Mouse (Mus musculus) fibroblast of lung, adult 2 months (primary cell): ENCODE measurements at regions not wholly inside any gene's neighbourhood (a gene's known extent, or its start where the extent isn't known, plus 50 kb on each side); places are given as distances from the start of the nearest gene placed in this dataset.
A peak's percentile ranks its signal among the peaks of the same experiment; 100 is the strongest.

ENCODE experiments used
- DNase-seq: peaks from one replicate; pipeline ENCODE4 v3.0.0-alpha.2; 2011; ENCODE audit warnings: low read depth

DNA sequence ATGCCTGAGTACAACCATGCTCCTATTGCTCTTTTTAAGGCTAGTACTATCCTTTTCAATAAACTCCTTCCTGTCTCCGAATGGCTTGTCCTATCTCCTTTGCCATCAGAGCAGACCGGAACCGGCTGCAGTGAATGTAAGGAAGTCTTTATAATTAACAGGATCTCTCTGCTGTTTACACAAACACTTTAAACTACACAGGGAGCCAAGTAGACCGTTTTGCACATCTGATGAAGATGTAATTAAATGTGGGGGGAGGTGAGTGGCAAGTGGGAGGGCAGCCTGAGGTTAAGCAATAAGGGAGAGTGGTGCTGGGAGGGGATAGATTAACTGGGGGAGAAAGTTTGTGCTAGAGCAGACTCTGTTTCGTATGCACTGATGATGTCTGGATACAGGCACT is 561.9 kb downstream of the Dhx35 start:
- DNase-seq = no peak

DNA sequence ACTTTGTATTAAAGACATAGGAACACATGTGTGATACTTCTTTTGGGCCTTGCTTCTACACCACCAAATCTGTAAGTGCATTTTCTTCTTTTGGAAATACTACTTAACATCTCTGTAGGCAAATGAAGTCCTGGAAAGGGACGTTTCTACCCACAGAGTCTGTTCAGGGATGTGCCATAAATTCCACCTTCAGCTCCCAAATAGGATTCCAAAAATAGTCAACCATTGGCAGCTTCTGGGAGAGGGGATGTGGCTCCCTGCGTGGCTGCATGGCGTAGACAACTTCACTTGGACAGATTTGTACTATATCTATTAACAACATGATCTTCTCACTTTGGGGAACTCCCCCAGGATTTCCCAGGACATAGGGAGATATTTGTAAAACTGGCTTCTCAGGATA is 566.8 kb downstream of the Dhx35 start:
- DNase-seq = no peak

DNA sequence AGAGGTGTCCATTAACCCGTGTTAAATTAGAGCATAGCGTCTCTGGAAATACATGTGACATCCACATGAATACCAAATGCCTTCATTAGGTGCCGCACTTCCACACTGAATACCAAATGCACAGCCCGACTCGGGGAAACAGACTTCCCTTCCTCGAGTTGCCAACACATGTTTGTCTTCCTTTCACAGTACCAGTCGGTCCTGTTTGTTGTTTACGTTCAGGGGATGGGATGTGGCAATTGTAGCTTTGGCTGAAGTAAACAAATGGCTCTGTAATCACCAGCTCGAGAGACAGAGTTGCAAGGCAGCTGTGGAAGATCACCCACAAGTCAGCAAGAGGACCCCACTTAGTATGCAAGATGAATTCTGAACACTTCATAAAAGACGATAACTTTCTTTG is 598.3 kb downstream of the Dhx35 start:
- DNase-seq = no peak

DNA sequence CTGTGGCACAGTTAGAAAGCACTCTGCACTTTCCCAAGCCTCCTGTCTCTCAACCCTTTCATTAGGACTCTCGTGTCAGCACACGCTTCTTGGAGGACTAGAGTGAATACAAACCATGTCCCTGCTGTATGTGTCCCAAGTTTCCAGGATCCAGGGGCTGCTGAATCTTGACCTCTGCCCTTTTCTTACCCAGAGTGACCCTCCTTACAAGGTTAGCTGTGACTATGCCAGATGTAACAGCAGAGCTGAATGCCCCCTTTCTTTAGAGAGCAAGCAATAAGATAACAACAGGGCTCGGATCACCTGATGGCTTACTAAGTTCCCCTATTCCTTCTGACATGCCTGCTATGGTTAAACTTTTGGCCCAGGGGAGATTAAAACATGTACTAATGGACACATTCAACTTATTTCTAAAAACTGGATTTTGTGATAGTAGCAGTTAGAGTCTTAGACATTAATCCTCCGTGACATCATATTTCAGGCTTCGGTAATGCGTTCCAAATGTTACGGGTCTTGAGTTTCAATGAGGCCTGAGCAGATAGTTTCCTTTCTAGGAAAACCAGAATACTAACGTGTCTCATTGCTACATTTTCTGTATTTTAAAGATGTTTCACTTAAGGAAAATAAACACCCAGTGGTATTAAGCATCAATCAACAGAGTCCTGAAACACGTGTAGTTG is 607.0 kb downstream of the Dhx35 start:
- no peak for DNase-seq

DNA sequence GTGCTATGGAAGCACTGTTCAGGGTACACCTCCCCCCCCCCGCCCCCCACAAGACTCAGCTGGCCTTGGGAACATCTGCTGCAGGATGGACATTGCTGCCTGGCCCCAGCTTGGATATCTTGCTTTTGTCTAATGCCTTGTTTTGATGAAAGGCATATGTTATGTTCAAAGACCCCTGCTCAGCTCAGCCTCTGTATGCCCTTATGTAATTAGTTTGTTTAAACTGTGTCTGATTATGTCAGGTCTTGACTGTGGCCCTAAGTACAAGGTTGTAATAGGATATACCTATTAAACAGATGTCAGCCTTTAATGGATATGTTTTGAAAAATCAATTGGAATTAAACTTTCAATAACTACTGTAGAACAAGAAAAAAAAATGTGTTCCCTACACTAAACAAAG is 610.3 kb downstream of the Dhx35 start:
- no peak for DNase-seq

DNA sequence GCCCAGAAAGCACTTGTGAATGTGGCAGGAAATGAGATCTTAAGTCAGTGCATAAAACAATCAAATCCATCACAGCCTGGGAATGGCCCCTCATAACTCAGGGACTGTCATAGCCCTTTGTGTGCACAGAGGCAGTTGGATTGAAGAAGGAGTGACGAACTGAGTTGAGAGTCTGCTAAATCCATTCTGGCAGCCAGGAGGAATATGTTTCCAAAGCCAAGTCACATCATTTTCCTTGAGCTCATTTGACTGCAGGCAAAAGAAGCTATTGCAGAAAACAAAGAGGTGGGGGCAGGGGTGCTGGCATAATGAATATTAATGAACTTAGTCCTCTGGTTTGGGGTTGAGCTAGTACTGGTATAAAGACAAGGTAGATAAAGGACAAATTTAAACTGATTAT is 620.0 kb downstream of the Dhx35 start:
- DNase-seq = no peak

DNA sequence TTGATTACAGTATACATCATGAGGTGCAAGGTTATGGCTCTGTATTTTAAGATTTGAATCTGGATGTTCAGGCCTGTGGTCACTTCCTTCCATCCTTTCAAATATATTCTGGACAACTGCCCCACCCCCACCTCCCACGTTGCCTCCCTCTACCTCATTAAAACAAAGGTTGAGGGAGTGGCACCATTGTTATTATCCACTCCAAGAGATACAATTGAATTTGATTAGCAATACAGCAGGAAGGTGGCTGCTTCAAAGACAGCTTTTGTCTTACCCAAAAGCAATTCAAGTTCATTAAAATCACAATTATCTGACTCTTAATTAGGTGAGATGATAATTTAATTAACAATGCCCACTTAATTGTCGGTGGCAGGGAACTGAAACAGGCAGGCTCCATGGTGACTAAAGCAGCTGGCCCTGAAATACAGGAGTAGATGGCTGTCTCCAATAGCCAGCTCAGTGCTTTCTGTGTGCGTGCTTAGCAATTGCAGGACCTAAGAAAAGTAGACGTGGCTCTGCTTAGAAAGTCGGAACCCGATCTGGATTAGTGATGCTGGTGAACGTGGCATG is 623.8 kb downstream of the Dhx35 start:
- DNase-seq = no peak

DNA sequence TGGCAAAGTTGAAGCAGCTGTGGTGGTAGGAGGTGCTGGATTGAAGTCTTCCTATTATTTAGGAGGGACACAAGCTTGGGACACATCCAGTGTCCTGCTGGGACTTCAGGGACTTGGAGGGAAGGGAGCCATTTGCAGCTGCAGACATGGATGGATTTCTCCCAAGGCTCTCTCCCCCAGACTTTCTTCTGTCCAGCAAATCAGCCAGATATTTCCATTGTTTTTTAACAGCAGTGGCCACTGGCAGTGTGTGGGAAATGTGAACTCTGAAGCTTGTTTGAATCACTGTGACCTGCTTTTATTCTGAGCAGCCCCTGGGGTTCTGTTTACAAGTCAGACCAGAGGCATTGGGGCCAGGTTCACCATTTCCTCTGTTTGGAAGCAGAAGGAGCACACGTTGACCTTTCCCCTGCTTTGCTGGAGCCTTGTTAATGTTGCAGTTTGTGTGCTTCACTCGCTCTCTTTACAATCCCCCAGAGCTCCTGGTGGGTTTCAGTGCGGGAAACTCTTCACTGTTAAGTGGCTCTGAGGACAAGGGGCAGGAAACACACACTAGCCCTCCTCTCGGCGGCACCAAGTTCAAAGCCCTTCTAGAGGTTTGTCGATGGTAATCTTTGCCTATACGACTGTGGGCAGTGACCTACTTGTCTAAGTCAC is 627.8 kb downstream of the Dhx35 start:
- no peak for DNase-seq

DNA sequence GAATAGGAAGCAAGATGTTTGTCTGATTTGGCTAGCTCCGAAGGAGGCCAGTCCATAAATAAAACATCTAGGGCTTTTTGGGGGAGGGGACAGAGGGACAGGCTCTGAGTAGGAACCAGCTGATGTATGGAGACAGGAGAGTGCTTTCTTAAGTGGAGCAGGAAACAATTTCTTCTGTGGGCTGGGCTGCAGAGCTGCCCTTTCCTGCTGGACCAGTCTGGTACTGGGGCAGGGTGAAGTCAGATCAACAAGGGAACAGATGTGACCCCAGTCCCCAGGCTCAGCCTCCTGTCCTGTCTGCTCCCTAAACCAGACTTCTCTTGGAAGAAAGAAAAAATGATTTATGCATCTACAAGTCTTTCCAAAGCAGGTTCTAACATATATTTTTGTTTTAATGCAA is 633.6 kb downstream of the Dhx35 start:
- DNase-seq = no peak

DNA sequence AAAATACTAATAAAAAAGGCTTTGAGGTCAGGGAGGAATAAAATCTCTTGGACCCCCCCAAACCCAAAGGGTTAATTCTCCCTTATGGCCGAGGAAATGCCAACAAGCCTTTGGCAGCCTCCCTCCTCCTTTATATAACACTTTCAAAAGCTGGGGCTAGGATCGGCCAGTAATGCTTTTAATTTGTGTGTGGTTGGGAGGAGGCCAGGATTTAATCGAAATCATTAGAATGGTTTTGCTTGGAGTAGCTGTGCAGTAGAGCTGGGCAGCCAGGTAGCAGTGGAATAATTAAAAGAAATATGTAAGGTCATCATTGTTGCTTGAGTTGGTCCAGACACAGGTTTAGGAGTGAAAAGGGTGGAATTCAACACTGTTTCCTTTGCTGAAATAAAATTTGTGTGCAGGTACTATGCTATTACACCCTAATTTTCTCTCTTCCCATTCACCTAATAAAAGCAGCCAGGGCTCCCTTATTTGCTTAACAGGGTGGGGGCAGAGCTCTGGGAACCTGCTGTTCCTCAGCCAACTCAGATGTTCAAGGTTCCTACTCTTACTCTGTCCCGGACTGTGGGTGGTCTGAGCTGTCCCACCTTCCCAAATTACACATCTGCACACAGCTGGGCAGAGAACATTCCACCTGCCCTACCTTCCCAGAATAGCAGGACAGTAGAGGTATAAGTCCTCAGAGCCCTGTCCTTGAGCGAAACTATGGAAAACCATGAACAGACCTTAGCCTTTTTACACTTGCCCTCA is 636.1 kb downstream of the Dhx35 start:
- DNase-seq = no peak

DNA sequence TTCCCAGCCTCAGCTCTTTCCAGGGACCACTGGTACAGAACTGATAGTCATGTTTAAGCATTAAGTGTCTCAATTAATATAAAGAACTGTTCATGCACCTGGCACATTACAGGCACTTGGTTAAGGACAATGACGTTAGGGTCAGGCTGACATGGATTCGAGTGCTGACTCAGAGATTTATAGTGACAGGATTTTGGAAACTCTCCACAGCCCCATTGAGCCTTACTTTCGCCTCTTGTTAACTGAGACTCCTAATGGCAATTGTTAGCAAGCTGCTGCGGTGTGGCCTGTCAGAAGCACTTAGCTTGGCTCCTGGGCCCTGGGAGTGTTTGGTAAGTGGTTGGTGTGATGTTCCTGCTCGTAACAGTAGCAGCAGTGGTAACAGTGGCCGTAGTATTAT is 644.4 kb downstream of the Dhx35 start:
- no peak for DNase-seq

DNA sequence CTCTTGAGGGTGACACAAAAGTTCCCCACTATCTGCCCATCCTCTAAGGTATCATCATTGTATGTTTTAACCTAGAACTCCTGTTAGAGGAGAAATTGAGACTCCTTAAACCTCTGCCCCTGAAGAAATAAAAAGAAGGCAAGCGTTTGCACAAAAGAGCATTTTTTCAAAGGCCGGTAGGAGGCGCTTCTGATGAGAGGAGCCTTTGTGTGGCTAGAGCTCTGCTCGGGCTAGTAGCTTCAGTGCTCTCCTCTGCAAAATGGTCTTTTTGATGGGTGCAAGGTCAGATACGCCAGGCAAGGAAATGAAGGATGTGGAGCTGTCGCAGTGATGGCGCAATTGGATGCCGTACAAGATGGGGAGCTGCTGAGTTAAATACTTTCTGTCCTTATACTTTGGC is 649.0 kb downstream of the Dhx35 start:
- DNase-seq = no peak

DNA sequence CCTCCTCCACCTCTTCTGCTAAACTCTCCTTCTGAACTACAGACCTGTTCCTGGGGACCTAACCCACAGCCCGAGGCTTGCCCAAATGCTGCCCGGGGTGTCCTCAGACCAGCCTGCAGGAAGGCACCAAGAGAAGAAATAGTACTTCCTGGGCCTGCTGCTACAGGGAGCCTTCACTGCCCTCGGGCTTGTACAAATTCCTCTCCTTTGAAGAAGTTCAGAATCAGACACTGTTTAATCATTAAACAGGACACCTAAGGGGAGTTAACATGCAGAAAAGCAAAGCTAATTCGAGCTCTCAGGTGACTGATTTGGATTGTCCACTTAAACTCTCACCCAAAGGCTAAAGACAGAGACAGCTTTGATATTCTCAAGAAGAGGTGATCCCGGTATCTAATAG is 651.8 kb downstream of the Dhx35 start:
- DNase-seq = no peak

DNA sequence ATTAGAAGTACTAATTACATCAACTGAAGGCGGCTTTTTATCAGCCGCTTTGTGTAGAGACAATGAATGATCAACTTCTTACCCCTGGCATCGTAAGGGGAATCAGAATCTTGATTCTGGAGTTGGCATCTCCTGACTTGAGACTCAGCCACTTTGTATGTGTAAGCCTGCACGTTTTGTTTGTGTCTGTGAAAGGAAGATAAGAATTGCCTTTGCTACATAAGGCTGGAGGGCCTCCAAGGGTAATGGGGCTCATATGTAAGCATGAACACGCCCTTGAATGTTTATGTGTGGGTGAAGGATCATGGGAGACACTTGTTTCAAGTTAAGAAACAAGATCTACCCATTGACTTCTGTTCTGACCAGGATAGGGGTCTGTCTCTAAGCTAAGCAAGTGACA is 652.3 kb downstream of the Dhx35 start:
- no peak for DNase-seq

DNA sequence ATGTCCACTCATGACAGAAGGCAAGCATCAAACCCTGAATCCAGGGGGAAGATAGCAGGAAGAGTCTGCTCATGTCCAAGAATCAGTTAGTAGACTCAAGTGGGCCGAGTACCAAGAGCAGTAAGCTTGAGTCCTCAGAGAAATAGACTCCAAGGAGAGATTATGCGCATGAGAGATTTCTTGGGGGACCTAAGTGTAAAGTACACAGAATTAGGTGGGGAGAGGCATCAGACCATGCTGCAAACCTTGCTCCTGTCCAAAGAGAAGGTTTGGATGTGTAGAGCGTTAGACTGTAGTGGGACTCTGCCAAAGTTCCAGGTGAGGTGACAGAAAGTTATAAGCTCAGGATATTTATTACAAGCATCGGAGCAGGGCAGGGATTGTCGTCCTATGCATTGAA is 654.4 kb downstream of the Dhx35 start:
- no peak for DNase-seq

DNA sequence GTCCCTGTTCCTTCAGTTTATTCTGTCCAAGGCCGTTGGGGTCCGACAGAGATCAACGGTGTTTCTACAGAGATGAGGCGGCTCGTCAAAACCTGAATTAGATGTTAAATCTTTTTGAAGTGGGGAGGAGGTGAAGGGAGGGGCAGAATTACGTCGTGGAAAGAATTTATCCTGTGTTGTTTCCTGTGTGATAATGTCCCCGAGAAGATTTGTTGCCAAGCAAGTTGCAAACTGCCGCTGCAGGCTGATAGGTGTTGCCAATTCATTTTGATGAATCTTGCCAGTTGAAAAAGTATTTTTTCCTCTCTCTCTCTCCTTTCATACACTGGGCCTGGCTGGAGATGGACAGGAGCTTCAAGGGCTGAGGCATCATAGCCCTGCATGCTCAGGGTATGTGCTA is 656.8 kb downstream of the Dhx35 start:
- no peak for DNase-seq

DNA sequence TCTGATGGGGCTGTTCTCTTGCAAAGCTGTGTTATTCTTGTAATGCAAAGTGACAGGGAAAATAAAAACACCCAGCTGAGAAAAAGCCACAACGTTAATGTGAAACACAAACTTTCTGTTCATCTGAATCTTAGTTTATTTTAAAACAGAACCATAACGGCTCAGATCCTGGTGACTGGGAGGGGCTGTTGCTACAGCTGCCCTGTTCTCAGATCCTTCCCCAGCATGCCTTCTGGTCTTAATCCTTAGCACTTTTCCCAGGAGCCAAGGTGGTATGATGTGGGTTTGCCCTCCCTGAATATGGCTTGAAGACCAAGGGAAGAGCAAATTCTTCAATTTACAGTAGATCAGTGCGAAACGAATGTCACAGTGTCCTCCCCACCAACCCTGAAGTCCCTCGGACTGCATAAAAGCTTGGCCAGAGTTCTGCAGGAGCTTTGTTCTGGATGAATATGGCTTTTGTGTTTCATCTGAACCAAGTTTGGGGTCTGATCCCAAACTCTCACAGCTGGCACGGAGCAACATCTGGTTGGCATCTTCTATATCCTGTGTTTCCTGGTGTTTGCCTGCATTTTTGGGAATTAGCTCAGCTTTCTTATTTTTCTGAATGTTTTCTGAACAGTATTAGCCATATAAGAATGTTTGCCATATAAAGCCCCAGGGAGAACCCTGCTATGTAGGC is 686.9 kb downstream of the Dhx35 start:
- DNase-seq = peak; percentile 1

DNA sequence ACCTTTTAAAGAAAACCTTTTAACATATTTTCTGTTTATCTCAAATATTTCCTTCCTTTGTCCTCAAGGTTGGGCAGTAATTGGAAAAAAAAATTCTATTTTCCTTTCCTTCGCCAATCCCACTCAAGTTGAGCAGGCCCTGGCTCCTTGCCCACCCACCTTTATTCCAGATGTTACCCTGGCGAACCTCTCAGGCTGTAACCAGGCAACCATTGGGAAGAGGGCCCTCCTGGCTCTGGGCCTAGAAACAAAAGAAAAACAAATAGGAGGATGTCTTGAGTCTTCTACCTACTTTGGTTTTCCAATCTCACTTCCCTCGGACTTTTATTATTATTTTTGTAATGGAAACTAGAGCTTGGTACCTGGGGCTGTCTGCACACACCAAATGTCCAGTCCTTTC is 696.5 kb downstream of the Dhx35 start:
- peak; percentile 12 for DNase-seq

DNA sequence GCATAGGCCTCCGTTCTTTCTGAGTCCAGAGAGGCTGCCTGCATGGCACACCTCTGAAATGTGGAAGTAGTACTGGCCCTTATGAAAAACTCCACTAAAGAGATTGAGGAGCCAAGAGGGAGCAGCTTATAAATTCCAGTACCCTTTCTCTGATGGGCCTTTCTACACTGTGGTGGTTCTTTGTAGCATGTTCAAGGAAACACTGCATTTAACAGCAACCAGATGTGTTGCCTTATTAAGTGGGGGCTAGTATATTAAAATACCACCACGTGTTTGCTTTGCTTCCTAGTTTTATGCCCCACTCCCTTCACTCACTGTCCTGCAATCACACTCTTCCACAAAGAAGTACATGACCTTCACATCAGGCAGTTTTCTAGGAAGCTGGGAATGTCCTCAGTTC is 704.1 kb downstream of the Dhx35 start:
- DNase-seq = no peak

DNA sequence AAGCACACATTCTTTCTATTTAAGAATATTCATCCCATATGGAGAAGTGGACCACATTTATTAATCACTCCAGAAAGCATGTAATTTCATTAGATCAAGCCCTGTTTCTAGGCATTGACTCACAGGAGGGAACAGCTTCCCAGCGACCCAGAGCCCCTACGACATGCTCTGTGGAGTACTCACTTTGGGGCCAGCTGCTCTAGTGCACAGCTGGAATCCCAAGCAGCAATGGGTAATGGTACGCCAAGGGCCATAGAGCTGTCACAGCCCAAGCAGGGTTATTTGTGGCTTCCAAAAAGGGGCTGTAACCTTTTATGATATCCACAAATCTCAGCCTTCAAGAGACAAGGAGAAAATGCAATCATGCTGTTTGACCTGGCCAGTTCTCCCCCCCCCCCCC is 706.4 kb downstream of the Dhx35 start:
- DNase-seq = no peak

DNA sequence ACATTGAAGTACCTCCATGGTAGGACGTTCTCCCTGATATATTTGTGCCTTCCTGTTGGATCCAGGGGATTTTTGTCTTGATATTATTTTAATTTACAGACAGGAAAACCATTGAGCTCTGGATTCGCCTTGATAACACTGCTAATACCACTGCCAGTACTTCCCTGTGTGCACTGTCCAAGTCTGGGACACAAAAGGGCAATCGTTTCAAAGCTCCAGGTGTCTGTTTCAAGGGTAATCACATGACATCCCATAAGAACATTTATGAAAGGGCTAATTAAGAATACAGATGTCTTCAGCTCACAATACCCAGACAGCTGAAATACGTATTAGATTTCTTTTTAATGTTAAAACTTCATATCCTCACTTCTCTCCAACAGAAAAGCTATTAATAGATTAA is 724.5 kb downstream of the Dhx35 start:
- no peak for DNase-seq

DNA sequence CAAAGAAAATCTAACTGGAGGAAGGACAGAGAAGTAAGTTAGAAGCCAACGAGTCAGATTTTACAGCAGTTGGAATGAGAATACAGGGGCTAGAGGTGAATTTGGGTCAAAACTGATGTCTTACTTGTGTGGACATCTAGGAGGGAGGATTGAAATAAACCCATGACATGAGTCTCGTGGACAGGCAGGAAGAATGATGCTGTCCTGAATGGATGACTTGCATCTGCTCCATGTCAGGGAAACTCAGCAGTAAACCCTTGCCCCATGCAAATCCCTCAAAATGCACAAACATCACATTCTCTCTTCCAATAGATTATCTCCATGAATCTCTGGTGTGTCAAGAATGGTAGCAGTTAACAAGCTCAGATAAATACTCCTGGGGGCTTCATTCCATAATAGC is 729.1 kb downstream of the Dhx35 start:
- no peak for DNase-seq

DNA sequence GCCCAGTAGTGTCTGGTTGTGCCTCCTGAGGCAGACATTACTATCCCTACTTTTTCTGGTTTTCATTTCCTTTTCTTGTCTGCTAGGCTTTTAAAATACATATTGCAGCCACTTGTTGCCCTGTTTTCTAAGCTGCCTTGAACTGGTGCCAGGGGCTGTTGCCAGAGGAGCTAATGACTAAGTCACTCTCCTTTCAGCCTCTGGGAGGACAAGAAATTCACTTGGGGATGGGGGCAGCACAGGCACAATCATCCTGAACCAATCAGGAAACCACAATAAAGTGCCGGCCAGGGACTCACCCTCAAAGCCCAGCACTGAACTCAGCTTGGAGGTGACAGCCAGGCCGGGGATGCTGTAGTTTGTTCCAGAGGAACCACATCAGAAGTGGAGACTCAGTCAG is 740.3 kb downstream of the Dhx35 start:
- DNase-seq = no peak
